Mouse (Mus musculus) gastrocnemius, adult 2 months (tissue): Measurements from ENCODE around the gene Slc35d1. TPM values are rescaled to one million over a fixed set of nuclear protein-coding genes. Genes with fewer than 3 reads are reported as not detected.

ENCODE experiments used
- DNase-seq: peaks from one replicate; pipeline ENCODE4 v3.0.0; 2022
- H3K27ac ChIP-seq: fragments of 200-600 bp; 2 replicates; pipeline ENCODE4 v1.8.1; 2022; ENCODE audit warnings: mild to moderate bottlenecking
- H3K4me3 ChIP-seq: fragments of 200-600 bp; 2 replicates; pipeline ENCODE4 v1.8.1; 2022; ENCODE audit warnings: mild to moderate bottlenecking, moderate library complexity
- CTCF ChIP-seq: fragments of 200-600 bp; IDR thresholded peaks from 2 replicates; pipeline ENCODE4 v1.8.1; 2022; ENCODE audit warnings: antibody characterized with exemption, mild to moderate bottlenecking, moderate library complexity
- intact Hi-C: fragments of 180-260 bp; cut with DNase I; formaldehyde crosslinking; loops from one replicate; pipeline ENCODE4 v1.15.1; 2025
- long read RNA-seq, 2 experiments: library from polyadenylated mRNA; stranded (forward); transcript quantifications; one replicate each; pipeline ENCODE4 v2.0.0; 2021
- total RNA-seq, 2 experiments: library from RNA; stranded (reverse); gene quantifications; 2 replicates each; pipeline ENCODE4 v1.2.3; 2021

Gene Slc35d1
- 1 to 10 TPM; 4.6 to 6.3 TPM for total RNA-seq
- long read RNA-seq, experiment 1, full-length matches to known transcripts = 4 of 6 reads
- long read RNA-seq, experiment 1, partial matches to known transcripts = 0 of 6 reads
- long read RNA-seq, experiment 1, other reads (novel, unspliced or antisense) = 2 of 6 reads
- long read RNA-seq, experiment 2, full-length matches to known transcripts = 3 of 3 reads
- long read RNA-seq, experiment 2, partial matches to known transcripts = 0 of 3 reads
- long read RNA-seq, experiment 2, other reads (novel, unspliced or antisense) = 0 of 3 reads

GRCm38 (mm10) chr4:103214925-103215820, at the start of gene Slc35d1:
Gene Slc35d1, minus strand, starts transcription at chr4:103215164.
- intact Hi-C loops = loop anchor here (2.0 to 10.0 kb wide), 3 partner anchors 98 to 130 kb away; partner anchors contain the start of gene Oma1
- DNase-seq = peak; percentile 86
- H3K4me3 ChIP-seq = peak within 1 kb of the TSS; percentile 77
- peak within 1 kb of the TSS; percentile 97 for H3K27ac ChIP-seq
- peak; percentile 42 for TF ChIP-seq CTCF

- intact Hi-C loops = no loop called here
- DNase-seq = no peak
- Histone ChIP-seq H3K4me3 (no peak overlapping the region), H3K27ac (peak overlapping the region; percentile 59; the same call in 1 of the 2 replicates)
- TF ChIP-seq CTCF = no peak
Measured at GRCm38 (mm10) chr4:103263812-103264396, 48.9 kb upstream of the Slc35d1 start.

- no peak for DNase-seq
- Histone ChIP-seq H3K27ac (peak overlapping the region; percentile 24; the same call in 1 of the 2 replicates), H3K4me3 (no peak overlapping the region)
- no peak for TF ChIP-seq CTCF
- intact Hi-C loops = no loop called here
Measured at GRCm38 (mm10) chr4:103263378-103263777, 48.4 kb upstream of the Slc35d1 start.

GRCm38 (mm10) chr4:103258817-103259216, 43.9 kb upstream of the Slc35d1 start:
- H3K4me3 ChIP-seq = no peak overlapping the region
- intact Hi-C loops = no loop called here
- H3K27ac ChIP-seq = 0 out of 2 replicates have a peak overlapping the region, but pooled peaks have one; percentile 6
- no peak for DNase-seq
- TF ChIP-seq CTCF = peak; percentile 40

- TF ChIP-seq CTCF = no peak
- intact Hi-C loops = no loop called here
- no peak for DNase-seq
- H3K4me3 ChIP-seq = no peak overlapping the region
- H3K27ac ChIP-seq = no peak overlapping the region
Measured at GRCm38 (mm10) chr4:103253846-103254245, 38.9 kb upstream of the Slc35d1 start.

GRCm38 (mm10) chr4:103249436-103250085, 34.6 kb upstream of the Slc35d1 start:
- intact Hi-C loops = no loop called here
- no peak for TF ChIP-seq CTCF
- no peak overlapping the region for H3K4me3 ChIP-seq
- no peak overlapping the region for H3K27ac ChIP-seq
- DNase-seq = no peak

- DNase-seq = no peak
Measured at GRCm38 (mm10) chr4:103247813-103248212, 32.8 kb upstream of the Slc35d1 start.

GRCm38 (mm10) chr4:103247249-103247648, 32.3 kb upstream of the Slc35d1 start:
- Histone ChIP-seq H3K27ac (no peak overlapping the region), H3K4me3 (no peak overlapping the region)
- no peak for TF ChIP-seq CTCF
- intact Hi-C loops = no loop called here
- no peak for DNase-seq

More at GRCm38 (mm10) chr4:103247813-103248212, 32.8 kb upstream of the Slc35d1 start:
- no peak overlapping the region for H3K27ac ChIP-seq
- intact Hi-C loops = no loop called here
- no peak for TF ChIP-seq CTCF
- H3K4me3 ChIP-seq = no peak overlapping the region

GRCm38 (mm10) chr4:103232156-103232555, 17.2 kb upstream of the Slc35d1 start:
- Histone ChIP-seq H3K4me3 (no peak overlapping the region), H3K27ac (no peak overlapping the region)
- TF ChIP-seq CTCF = no peak
- intact Hi-C loops = no loop called here
- DNase-seq = no peak

- Histone ChIP-seq H3K27ac (no peak overlapping the region), H3K4me3 (no peak overlapping the region)
- TF ChIP-seq CTCF = no peak
- DNase-seq = no peak
- intact Hi-C loops = no loop called here
Measured at GRCm38 (mm10) chr4:103222854-103223253, 7.9 kb upstream of the Slc35d1 start.

- no peak for TF ChIP-seq CTCF
Measured at GRCm38 (mm10) chr4:103221789-103222188, 6.8 kb upstream of the Slc35d1 start.

GRCm38 (mm10) chr4:103219011-103219410, 4.0 kb upstream of the Slc35d1 start:
- intact Hi-C loops = loop anchor here (10.0 kb wide), 1 partner anchor 126 kb away; no protein-coding TSS in a partner anchor
- Histone ChIP-seq H3K4me3 (no peak overlapping the region), H3K27ac (no peak overlapping the region)
- no peak for DNase-seq
- TF ChIP-seq CTCF = no peak

More at GRCm38 (mm10) chr4:103221789-103222188, 6.8 kb upstream of the Slc35d1 start:
- no peak overlapping the region for H3K4me3 ChIP-seq
- DNase-seq = no peak
- intact Hi-C loops = no loop called here
- no peak overlapping the region for H3K27ac ChIP-seq
